Mouse (Mus musculus) embryo, embryonic 10 days (tissue): ENCODE data around the gene Krtap26-1.

Experiments used
- DNase-seq: peaks from one replicate; pipeline ENCODE4 v3.0.0-alpha.2; 2015; ENCODE audit warnings: low spot score

The Krtap26-1 gene

GRCm38 (mm10) chr16:88647358-88647846, at the start of gene Krtap26-1:
Krtap26-1 (minus strand) TSS chr16:88647796.
- DNase-seq: no peak

DNA sequence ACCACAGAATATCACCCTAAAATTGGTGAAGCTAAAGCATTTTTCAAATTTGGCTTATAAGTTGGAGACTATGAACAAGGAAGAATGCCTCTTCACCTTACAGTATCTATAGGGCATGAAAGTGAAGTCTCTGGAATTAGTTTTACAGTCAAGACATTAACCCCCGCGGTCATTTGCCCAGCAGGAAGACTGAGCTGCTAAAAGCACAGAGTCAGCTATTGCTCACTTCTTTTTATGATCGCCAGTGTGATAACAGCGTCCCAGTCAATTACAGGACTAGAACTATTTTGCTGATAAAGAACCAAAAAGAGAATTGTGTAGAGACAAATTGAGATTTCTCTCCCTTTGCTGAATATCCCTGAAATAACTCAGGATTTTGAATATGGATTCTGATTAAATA, 48.7 kb upstream of the Krtap26-1 start:
- DNase-seq: no peak

GRCm38 (mm10) chr16:88681282-88681681, 33.7 kb upstream of the Krtap26-1 start:
- DNase-seq: no peak

- DNase-seq: no peak
Observed at GRCm38 (mm10) chr16:88679099-88679498, 31.5 kb upstream of the Krtap26-1 start.

- no peak for DNase-seq
Observed at GRCm38 (mm10) chr16:88671571-88671970, 24.0 kb upstream of the Krtap26-1 start, which contains the start of gene Krtap27-1. Krtap27-1 (minus strand) TSS chr16:88671671.

- DNase-seq: peak; percentile 14
Observed at GRCm38 (mm10) chr16:88657426-88657825, 9.8 kb upstream of the Krtap26-1 start.

DNA sequence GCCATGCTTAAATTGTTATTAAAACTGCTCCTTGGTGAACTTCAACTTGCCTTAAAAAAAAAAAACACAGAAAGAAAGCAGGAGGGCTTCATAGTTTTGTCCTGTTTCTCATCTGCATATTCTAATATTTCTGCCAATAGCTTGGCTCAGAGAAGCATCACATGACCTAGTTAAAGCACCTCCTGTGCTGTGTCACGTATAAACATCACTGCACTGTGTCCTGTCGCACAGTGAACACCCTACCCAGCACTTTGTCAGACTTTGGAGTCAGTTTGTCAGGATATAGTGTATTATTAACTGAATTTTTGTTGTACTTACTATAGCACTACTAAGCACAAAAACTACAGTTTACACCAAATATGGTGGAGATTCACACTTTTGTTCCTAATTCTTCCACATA, 4.4 kb upstream of the Krtap26-1 start:
- DNase-seq: no peak

- DNase-seq: no peak
Observed at GRCm38 (mm10) chr16:88651082-88651481, 3.5 kb upstream of the Krtap26-1 start.

DNA sequence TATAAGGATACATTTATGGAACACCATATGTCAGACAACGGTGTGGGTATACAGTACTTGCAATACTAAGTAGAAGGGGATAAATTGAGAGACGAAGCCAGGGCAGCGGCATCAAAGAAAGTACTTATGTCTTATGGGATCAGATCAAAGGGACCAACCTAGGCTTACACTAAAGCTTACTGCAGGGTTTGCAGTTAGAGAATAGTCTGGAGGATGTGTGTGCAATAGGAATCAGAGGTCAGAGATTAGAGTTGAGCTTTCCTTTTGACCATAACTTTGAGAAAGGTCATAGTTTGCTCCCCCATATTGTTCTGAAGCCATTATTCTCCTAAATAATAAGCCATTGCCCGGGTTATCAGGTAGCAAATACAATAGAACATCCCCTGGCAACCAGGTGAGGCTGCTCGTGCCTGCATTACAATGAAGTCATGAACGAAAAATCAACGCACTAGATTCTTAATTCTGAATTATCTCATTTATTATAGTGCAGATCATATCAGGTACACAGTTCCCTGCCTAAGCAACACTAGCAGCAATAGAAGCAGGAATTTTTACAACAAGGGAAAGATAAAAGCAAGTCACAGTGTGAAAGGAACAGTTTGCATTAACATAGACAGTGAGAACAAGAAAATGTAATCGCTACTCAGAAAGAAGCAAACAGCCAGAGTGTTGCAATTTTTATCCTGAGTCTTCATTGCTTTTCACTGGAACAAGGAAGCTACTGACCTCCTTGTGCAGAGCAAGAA, 1.1 kb downstream of the Krtap26-1 start:
- DNase-seq: no peak

DNA sequence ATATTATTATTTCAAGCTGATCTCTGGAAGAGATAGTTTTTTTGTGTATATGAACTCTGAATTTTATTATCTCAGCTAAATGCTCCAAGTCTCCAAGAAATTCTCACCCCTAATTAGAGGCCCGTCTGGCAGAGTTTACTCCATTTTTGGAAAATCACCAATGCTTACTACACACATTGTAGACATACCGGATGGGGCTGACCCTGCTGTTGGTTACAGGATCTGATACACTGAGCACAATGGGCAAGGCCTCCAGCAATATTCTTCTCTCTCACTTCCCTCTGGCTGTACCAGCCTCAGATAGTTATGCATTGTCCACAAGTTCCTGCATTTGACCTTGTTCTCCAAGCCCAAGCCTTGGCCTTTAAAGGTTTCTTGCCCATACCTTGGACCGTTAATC, 7.5 kb downstream of the Krtap26-1 start:
- DNase-seq: no peak

- peak; percentile 11 for DNase-seq
Observed at GRCm38 (mm10) chr16:88635142-88635541, 12.5 kb downstream of the Krtap26-1 start.

DNA sequence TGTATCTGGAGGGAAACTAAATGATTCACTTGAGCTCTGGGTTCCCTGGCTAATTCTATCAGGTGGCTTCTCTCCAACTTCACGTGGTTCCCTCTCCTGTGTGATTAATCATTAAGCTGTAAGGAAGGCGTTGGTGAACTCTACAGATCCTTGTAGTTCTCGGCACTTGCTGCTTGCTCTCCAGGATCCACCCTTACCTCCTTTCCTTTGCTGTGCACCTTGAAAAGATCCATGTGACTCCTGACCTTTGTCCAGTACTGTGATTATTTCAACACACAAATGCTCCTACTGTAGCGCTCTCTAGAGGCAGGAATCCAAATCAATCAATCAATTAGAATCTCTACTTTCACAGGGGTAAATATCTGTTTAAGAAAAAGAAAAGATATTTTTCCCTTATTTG, 16.1 kb downstream of the Krtap26-1 start:
- DNase-seq: no peak

- DNase-seq: no peak
Observed at GRCm38 (mm10) chr16:88627566-88627965, 20.0 kb downstream of the Krtap26-1 start, which contains the start of gene 2310079G19Rik. 2310079G19Rik (minus strand) TSS chr16:88627666.

DNA sequence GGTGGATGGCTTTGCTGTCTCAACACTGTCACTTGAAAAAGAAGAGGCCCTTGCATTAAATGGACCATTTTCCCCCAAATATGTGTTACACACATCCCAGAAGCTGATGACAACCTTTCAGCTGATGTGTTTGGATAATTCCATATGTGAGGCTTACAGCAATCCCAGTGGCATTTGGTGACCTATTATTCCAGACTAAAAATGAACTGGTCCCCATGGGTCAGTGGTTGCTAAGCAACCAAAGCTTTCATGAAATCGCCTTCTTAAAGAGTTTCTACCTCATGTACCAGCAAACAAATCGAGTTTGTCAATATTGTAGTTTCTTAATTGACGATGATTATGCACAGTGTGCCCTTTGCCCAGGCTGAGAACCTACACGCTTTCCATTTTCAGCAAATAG, 34.9 kb downstream of the Krtap26-1 start:
- DNase-seq: no peak

DNA sequence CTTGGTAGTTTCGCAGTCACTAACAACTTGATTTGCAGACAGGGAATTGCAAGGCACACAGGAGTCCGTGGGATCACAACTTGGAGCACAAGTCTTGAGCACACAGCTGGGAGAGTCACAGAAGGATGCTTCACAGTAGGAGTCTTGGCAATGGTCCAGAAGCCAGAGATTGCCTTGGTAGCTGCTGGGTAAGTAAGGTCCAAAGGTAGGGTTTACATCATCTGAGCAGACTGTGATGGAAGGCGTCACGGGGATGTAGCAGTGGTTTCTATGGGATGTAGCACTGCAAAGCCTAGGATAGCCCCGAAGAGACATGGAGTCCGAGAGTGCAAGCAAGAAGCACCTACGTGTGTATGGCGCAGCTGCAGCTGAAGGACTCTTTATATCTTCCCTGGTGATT, 35.7 kb downstream of the Krtap26-1 start, which contains the start of gene Krtap24-1:
TSS of gene Krtap24-1 (minus strand) at position 358 of the 400 bp plus-strand sequence.
- no peak for DNase-seq

DNA sequence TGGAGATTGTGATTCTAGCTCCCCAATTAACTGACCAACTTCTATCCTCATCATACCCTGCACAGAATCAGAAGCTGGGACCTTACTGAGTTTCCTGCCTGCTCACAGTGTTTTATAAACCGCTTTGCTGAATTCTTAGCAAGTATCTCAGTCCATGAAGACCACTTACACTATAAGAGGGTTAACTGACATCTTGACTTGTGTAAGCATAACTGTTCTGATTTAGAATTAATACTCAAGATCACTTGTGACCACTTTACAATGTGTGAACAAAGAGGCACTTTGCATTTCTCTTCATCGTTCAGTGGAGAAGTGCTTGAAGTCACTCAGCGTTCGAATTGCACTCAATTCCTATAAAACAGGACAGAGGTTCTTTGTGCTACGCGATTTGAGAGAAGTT, 43.0 kb downstream of the Krtap26-1 start:
- DNase-seq: no peak

GRCm38 (mm10) chr16:88602464-88602863, 45.1 kb downstream of the Krtap26-1 start:
- no peak for DNase-seq

GRCm38 (mm10) chr16:88600303-88600702, 47.3 kb downstream of the Krtap26-1 start:
- DNase-seq: no peak

- peak; percentile 11 for DNase-seq
Observed at GRCm38 (mm10) chr16:88599504-88600237, 47.9 kb downstream of the Krtap26-1 start.
